Mouse (Mus musculus) right cerebral cortex, postnatal 14 days (tissue): ENCODE results near the gene Zkscan1.

ENCODE experiments used
- DNase-seq: peaks from one replicate; pipeline ENCODE4 v3.0.0; 2022

Gene Zkscan1

DNA sequence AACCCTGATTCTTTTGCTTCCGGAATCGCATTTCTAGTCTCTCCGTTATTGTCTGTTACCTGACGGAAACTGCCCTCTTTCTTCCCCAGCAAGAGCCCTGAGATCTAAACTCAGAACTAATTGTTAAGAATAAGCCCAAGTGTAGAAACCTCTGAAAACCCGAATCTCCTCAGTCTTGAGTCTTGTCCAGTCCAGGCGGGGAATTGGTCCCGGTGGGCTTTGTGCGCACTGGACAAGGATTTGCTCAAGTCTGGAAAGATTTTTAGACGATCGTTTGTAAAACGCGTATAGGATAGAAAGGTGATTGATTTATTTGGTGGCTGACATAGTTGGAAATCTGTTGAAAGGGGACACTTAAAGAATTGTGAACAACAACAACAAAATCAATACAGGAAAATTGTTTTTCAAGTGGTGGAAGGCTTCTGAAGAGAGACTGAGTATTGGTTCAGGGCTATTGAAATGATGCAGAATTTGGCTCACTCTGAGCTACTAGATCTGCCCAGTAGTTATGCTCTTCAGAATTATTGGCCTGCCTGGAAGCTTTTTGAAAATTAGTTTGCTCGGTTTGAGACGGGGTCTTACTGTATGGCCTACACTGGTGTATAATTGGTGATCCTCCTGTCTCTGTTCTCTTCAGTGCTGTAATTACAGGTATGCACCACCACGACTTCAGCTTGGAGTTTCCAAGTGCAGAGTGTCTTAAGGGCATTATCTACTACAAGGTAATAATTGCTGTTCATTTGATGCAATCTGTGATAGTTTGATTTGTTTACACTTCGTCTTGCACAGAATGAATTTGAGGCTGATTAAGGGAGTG is 32.5 kb downstream of the Zkscan1 start:
- DNase-seq: no peak

DNA sequence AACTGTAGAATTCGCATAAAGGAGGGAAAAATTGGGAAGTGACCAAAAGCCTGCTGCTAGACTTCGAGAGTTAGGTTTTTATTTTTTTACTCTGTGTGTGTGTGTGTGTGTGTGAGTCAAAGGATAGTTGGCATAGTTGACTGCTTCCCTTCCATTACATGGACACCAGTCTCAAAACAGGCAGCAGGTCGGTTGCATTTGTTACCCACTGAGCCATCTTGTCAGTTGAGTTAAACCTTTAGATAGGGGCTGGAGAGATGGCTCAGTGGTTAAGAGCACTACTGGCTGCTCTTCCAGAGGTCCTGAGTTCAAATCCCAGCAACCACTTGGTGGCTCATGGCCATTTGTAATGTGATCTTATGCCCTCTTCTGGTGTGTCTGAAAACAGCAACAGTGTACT is 33.2 kb downstream of the Zkscan1 start:
- DNase-seq: no peak

DNA sequence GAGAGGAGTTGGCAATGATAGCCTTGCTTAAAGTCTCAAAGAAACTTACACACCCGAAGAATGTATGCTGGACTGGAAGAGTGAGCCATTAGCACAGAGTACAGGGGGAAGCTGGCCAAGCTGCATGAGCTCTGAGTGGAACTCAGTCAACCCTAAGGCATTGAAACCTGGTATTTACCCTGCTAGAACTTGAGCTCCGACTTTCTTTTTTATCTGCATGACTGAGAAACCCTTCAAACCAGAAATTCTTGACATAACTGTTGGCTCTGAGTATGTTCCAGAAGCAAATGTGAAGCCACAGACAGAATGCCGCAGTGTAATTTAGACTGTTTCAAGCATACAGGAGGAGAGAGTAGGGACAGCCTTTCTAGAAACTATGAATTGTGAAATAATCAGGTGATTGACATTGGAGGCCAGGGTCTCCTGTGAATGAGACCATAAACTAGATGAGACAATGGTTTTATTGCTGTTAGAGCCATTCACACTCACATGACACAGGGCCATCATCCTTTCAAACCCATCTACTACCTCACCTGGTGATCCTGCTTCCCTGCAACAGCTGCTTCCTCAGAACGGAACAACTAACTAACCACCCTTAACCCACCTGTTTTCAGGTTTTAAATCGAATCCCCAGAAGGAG is 47.7 kb downstream of the Zkscan1 start:
- no peak for DNase-seq

DNA sequence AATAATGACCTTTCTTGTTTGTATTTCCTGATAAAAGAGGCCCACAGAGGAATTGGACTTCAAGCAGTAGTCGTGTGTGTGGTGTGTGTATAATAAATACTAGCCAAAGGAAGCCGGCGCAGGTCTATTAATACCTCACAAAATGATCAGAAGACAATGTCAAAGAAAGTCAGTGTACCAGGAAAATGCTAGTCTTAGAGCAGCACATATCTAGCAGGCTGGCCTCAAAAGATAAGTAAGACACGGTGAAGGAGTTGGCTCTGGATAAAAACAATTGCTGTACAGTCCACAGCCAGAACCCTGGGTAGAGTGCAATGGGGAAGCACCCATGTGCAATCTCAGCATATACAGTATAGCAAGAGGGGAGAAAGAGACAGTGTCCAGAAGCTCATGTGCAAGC is 52.4 kb downstream of the Zkscan1 start:
- no peak for DNase-seq

DNA sequence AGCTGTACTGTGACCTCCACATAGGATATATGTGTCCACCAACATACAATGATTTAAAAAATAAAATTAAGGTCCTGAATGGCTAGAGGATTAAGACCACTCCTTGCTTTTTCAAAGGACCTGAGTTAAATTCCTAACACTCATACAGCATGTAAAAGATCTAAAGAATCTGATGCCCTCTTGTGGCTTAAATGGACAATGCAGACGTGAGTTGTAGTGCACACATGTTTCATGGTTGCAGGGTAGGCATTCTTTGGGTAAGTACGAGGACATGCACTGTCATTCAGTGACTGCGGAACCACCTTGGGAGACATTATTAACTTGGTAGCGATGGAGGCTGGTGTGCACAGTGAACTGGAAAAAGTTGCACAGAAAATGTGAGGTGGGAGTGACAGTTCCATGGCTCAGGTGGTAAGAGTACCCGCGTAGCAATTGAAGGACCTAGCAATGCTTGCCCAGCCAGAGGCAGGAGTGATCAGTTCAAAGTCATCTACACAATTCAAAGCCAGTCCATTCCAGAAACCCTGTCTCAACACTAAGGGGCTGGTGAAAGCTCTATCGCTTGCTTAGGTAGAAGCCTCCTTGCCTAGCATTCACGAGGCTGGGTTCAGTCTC is 53.2 kb downstream of the Zkscan1 start:
- DNase-seq: peak; percentile 8

DNA sequence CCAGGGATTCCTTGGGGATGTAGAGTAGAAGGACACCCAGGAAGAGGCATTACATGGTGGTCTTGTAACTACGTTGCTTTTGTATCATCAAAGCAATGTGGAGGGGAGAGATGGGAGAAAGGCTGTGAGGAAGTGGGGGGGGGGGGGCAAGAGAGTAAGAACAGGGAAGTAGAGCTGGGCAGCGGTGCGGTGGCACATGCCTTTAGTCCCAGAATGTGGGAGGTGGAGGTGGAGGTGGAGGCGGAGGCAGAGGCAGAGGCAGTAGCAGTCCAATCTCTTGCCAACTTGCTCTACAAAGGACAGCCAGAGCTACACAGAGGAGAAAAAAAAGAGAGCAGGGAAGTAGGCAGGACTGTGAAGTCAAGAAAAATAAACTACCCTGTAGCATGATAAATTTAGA is 53.7 kb downstream of the Zkscan1 start:
- no peak for DNase-seq

DNA sequence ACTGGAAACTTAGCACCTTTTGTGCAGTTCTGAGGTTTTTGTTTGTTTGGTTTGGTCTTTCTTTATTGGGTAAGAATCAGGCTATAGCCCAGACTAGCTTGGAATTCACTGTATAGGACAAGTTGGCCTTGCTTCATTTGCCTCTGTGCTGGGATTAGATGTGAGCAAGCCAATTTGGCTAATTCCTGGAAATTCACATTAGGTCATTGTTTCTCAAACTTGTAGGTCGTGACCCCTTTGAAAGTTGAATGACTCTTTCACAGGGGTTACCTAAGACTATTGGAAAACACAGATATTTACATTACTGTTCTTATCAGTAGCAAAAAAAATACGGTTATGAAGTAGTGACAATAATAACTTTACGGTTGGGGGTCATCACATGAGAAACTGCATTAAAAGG is 69.5 kb downstream of the Zkscan1 start:
- no peak for DNase-seq

DNA sequence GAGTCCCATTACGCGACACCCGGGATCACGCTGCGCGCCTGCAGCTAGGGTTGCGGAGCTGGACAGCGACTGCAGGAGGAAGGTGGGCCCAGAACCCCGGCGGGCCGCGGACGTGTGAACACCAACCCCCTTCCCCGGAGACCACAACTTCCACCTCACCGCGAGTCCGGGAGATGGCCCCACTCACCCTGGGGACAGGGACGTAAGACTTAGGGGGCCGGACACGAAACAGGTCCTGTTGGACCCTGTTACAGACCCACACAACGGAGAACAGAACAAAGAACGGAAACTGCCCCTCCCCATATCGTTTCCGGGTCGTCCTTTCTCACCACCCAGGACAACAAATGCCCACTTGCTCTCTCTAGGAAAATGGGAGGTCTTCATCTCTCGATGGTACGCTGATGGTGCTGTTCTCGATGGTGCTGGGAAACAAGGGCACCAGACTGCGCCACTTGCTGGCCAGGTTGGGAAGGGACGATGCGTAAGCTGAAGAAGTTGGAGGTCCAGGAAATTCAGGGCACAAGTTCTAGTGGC is 70.6 kb downstream of the Zkscan1 start, which contains the start of gene Zfp113:
Gene Zfp113, minus strand, starts transcription at position 302 of the 534 bp plus-strand sequence.
- peak; percentile 80 for DNase-seq
